Mouse (Mus musculus) inflammation-experienced regulatory T-cells (primary cell): Measurements from ENCODE around the gene Zfp352. TPM values are rescaled to one million over a fixed set of nuclear protein-coding genes. Genes with fewer than 3 reads are reported as not detected.

Source experiments
- polyA plus RNA-seq, 2 experiments: library from polyadenylated mRNA; unstranded; fragments of 100-300 nt; shearing (Covaris generic); gene quantifications; one replicate each; pipeline ENCODE4 v1.2.1; 2017

Zfp352 gene
- polyA plus RNA-seq: 1 to 10 TPM in 1 of 2 experiments, not detected in 1; 4.4 TPM

DNA sequence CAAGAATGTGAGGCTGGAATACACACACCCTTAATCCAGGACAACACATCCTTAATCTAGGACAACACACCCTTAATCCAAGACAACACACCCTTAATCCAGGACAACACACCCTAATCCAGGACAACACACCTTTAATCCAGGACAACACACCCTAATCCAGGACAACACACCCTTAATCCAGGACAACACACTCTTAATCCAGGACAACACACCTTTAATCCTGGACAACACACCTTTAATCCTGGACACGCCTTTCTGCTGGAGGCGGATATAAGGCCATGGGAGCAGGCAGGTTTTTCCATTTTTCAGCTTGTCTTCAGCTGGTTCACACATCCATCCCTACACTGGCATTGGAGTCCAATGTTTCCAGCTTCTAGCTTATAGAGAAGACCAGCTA, at the start of gene Zfp352:
Gene Zfp352 (plus strand): TSS at position 301 of the 400 bp plus-strand sequence.

